Mouse (Mus musculus): ENCODE data around the gene Tmem169. TPM values are rescaled to one million over a fixed set of nuclear protein-coding genes. Genes with fewer than 3 reads are reported as not detected.
"Not testable (repeated sequence)": the region's sequence is repeated elsewhere in the genome, so short reads cannot be mapped to it uniquely, and the experiment has no call there.

Tmem169 gene
- total RNA-seq (2014; fragmentation: Nextera tagmentation) (not detected in 2 replicates), total RNA-seq (2017) (0.08 TPM in 1 of 2 replicates, not detected in the other)

GRCm38 (mm10) chr1:72283992-72284485 is at the start of gene Tmem169, which contains the start of gene Pecr:
Gene Tmem169, plus strand, starts transcription at chr1:72284369.
Gene Pecr, minus strand, starts transcription at chr1:72284314.
- peak; percentile 99 for ATAC-seq (replicated peaks; ENCODE audit: low FRiP score, low TSS enrichment, poor library complexity, severe bottlenecking)

- ATAC-seq (replicated peaks; ENCODE audit: low FRiP score, low TSS enrichment, poor library complexity, severe bottlenecking): peak; percentile 97
These were observed 47.7 kb upstream of the Tmem169 start for GRCm38 (mm10) chr1:72236363-72237006.

- peak; percentile 46 for ATAC-seq (replicated peaks; ENCODE audit: low FRiP score, low TSS enrichment, poor library complexity, severe bottlenecking)
These were observed 47.0 kb upstream of the Tmem169 start for GRCm38 (mm10) chr1:72237007-72237775.

- ATAC-seq (replicated peaks; ENCODE audit: low FRiP score, low TSS enrichment, poor library complexity, severe bottlenecking): no peak
These were observed 46.1 kb upstream of the Tmem169 start for GRCm38 (mm10) chr1:72238016-72238580.

- not testable (repeated sequence) for ATAC-seq (replicated peaks; ENCODE audit: low FRiP score, low TSS enrichment, poor library complexity, severe bottlenecking)
These were observed 45.1 kb upstream of the Tmem169 start for GRCm38 (mm10) chr1:72239113-72239512.

GRCm38 (mm10) chr1:72242581-72243143 is 41.5 kb upstream of the Tmem169 start:
- ATAC-seq (replicated peaks; ENCODE audit: low FRiP score, low TSS enrichment, poor library complexity, severe bottlenecking): no peak

- ATAC-seq (replicated peaks; ENCODE audit: low FRiP score, low TSS enrichment, poor library complexity, severe bottlenecking): peak; percentile 92
These were observed 40.4 kb upstream of the Tmem169 start for GRCm38 (mm10) chr1:72243656-72244316.

- peak; percentile 92 for ATAC-seq (replicated peaks; ENCODE audit: low FRiP score, low TSS enrichment, poor library complexity, severe bottlenecking)
These were observed 39.7 kb upstream of the Tmem169 start for GRCm38 (mm10) chr1:72244317-72245036.

- not testable (repeated sequence) for ATAC-seq (replicated peaks; ENCODE audit: low FRiP score, low TSS enrichment, poor library complexity, severe bottlenecking)
These were observed 35.9 kb upstream of the Tmem169 start for GRCm38 (mm10) chr1:72248226-72248737.

GRCm38 (mm10) chr1:72251806-72252205 is 32.4 kb upstream of the Tmem169 start:
- ATAC-seq (replicated peaks; ENCODE audit: low FRiP score, low TSS enrichment, poor library complexity, severe bottlenecking): no peak

GRCm38 (mm10) chr1:72253881-72254491 is 30.2 kb upstream of the Tmem169 start:
- ATAC-seq (replicated peaks; ENCODE audit: low FRiP score, low TSS enrichment, poor library complexity, severe bottlenecking): no peak

GRCm38 (mm10) chr1:72254545-72255061 is 29.6 kb upstream of the Tmem169 start:
- ATAC-seq (replicated peaks; ENCODE audit: low FRiP score, low TSS enrichment, poor library complexity, severe bottlenecking): peak; percentile 76

GRCm38 (mm10) chr1:72255062-72255853 is 28.9 kb upstream of the Tmem169 start:
- peak; percentile 89 for ATAC-seq (replicated peaks; ENCODE audit: low FRiP score, low TSS enrichment, poor library complexity, severe bottlenecking)

GRCm38 (mm10) chr1:72255854-72256175 is 28.4 kb upstream of the Tmem169 start:
- no peak for ATAC-seq (replicated peaks; ENCODE audit: low FRiP score, low TSS enrichment, poor library complexity, severe bottlenecking)

GRCm38 (mm10) chr1:72256381-72257256 is 27.6 kb upstream of the Tmem169 start:
- no peak for ATAC-seq (replicated peaks; ENCODE audit: low FRiP score, low TSS enrichment, poor library complexity, severe bottlenecking)

- ATAC-seq (replicated peaks; ENCODE audit: low FRiP score, low TSS enrichment, poor library complexity, severe bottlenecking): no peak
These were observed 21.1 kb upstream of the Tmem169 start for GRCm38 (mm10) chr1:72263099-72263498.

All from megakaryocyte-erythroid progenitor cell, adult 5-6 weeks (primary cell).